Mouse (Mus musculus): Measurements from ENCODE around the gene Gatad2b. TPM values are rescaled to one million over a fixed set of nuclear protein-coding genes. Genes with fewer than 3 reads are reported as not detected.
"Not testable (repeated sequence)": the region's sequence is repeated elsewhere in the genome, so short reads cannot be mapped to it uniquely, and the experiment has no call there.

Gene Gatad2b
- total RNA-seq, 2 experiments from 2014 or later: 40.0 to 41.8 TPM

- DNase-seq: peak; percentile 63 to 78
Observed at GRCm38 (mm10) chr3:90265932-90266741, 26.8 kb upstream of the Gatad2b start.

DNA sequence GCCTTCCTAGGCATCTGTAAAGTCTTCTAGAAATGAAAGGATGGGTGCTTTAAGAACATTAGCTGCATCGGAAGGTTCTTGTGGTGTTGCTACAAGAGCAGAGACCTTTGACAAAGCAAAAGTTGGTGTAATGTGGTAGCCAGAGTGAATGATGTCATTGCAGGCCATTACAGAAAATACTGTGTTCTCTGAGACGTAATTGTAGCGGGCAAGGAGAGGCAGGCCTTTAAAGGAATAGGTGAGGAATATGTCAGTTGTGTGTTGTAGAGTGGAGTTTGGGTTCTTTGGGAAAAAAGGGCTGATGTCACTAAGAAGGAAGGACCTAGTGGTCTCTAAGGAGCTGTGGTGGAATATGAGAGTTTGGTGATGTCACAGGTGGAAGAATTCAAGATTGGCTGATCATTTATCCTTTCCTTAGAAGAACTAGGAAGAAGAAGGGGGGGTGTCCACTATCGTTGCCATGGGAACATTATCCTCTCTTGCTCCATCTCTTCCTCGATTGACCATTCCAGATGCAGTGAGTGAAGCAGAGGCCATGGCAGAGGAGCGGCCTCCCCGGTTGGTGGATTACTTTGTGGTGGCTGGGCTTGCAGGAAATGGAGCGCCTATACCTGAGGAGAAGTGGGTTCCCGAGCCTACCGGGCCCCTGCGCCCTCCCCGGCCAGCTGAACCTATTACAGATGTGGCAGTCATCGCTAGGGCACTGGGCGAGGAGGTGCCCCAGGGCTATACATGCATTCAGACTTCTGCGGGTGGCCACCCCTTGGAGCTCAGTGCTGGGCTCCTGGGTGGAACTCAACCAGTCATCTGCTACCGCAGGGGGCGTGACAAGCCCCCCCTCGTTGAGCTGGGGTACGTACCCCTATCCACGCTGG is 25.8 kb upstream of the Gatad2b start:
- DNase-seq: no peak

- no peak for DNase-seq
Observed at GRCm38 (mm10) chr3:90268190-90268589, 24.8 kb upstream of the Gatad2b start.

- no peak for DNase-seq
Observed at GRCm38 (mm10) chr3:90268971-90269370, 24.0 kb upstream of the Gatad2b start.

DNA sequence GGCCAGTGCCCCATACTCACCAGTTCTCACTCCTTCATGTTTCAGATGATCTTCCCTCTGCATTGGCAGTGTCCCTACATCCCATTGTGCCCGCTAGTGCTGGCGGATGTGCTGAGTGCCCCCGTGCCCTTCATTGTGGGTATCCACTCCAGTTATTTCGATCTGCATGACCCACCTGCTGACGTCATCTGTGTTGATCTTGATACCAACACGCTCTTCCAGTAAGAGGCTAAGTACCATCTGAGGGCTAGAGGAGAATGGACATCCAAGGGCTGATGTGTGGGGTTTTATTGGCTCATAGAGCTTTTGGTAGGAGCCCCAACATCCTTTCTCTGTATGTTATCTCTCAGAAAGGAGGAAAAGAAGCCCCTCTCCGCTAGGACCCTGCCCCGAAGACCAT is 22.2 kb upstream of the Gatad2b start:
- DNase-seq: no peak

DNA sequence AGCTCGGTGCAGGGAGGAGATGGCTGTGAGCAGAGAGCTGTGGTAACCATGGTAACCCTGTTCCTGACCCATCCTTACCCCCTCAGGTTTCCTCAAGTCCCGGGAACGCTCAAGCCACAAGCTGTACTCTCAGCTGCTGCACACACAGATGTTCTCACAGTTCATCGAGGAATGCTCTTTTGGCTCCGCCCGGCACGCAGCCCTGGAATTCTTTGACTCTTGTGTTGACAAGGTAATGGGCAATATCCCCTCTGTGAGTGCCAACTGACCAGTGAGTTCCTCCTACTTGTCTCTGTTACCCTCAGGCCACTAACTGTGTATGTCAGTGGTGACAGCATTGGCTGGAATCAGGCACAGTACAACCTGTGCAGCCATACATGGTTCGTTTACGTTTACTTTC is 20.8 kb upstream of the Gatad2b start:
- DNase-seq: no peak

GRCm38 (mm10) chr3:90273855-90274254 is 19.1 kb upstream of the Gatad2b start:
- no peak for DNase-seq

- DNase-seq: no peak
Observed at GRCm38 (mm10) chr3:90275286-90275685, 17.7 kb upstream of the Gatad2b start.

- no peak for DNase-seq
Observed at GRCm38 (mm10) chr3:90276858-90277257, 16.1 kb upstream of the Gatad2b start.

- DNase-seq: no peak
Observed at GRCm38 (mm10) chr3:90277793-90278192, 15.2 kb upstream of the Gatad2b start.

DNA sequence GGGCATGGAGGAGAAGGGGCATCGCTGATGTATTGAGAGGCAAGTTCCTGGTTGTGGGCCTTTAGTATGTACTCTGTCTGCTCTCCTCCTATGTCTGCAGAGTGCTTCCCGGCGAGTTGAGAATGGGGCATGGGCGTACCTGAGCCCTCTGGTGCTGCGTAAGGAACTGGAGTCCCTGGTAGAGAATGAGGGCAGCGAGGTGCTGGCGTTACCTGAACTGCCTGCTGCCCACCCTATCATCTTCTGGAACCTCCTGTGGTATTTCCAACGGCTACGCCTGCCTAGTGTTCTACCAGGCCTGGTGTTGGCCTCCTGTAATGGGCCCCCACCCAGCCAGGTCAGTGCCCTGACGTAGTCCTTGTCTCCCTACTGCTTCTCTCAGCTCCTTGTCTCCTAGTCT is 14.8 kb upstream of the Gatad2b start:
- no peak for DNase-seq

GRCm38 (mm10) chr3:90279216-90279615 is 13.8 kb upstream of the Gatad2b start:
- DNase-seq: no peak

DNA sequence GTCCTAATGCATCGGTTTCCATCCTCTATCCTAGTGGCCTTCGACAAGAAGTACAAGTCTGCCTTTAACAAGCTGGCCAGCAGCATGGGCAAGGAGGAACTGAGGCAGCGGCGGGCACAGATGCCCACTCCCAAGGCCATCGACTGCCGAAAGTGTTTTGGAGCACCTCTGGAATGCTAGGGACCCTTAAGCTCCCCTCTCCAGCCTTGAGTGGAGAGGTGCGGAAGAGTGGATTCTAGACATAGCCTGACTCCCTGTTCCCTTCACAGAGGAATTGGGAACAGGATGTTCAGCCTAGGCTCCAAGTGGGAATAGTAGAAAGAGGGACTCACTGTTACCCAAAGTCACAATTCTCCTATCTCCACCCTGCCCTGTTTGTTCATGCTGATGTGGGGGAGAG is 13.2 kb upstream of the Gatad2b start:
- DNase-seq: no peak

DNA sequence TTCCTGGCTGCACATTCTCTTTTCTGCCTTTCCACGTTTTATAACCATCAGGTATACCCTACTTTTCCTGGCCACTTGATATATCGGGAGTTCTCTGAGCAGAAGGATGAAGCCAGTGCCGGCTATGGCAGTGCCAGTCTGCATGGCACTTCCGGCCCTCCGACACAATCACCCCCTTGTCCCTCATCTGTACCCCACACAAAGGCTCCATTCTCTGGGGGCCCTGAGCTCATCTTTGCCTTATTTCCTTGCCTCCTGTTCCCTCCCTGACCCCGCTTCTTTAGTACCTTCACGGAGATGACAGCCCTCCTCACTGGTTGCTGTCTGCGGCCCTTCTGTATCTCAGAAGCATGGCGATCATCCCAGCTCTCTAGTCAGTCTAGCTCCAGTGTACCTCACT is 12.3 kb upstream of the Gatad2b start:
- DNase-seq: no peak

- no peak for DNase-seq
Observed at GRCm38 (mm10) chr3:90284150-90284549, 8.8 kb upstream of the Gatad2b start.

DNA sequence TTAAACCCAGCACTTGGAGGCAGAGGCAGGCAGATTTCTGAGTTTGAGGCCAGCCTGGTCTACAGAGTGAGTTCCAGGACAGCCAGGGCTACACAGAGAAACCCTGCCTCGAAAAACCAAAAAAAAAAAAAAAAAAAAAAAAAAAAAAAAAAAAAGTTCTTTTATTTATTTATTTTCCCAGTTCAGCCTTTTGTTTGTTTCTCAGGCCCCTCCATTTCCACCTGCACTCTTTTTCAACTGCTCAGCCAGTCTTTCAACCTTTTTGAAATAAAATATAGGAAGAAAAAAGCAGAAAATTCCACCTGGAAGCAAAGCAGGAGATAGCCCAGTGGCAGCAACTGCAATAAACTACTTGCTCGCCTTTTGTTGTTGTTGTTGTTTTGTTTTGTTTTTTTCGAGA is 3.6 kb upstream of the Gatad2b start:
- DNase-seq: not testable (repeated sequence)

DNA sequence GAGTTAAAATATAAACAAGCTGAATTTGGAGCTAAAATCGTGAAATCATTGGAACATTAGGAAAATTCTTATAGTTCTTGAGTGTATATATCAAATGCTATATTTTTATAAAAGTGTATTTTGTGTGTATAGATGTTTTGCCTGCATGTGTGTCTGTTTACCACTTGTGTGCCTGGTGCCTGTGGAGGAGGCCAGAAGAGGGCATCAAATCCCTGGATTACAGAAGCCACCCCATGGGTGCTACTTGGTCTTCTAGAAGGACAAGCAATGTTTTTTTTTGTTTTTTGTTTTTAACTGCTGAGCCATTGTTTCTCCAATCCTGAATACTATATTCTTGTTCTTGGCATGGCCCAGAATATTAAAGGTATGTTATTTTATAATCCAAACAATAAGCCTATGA is 2.4 kb upstream of the Gatad2b start:
- DNase-seq: no peak

DNA sequence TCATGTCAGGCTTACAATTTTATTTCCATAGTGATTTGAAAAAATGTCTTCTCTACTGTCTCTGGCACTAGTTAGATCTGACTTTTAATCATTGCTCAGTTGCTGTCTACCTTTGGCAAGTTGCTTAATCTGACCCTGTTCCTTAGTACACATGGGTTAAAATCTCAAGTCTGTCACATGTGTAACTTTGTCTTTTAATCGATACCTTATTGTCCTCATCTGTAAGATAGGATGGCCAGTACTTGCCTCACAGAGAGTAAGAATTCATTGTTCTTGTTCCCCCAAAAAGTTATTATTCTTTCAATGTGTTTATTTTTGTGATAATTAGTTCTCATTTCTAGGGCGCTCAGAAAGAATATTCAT is 1.0 kb upstream of the Gatad2b start:
- DNase-seq: no peak

DNA sequence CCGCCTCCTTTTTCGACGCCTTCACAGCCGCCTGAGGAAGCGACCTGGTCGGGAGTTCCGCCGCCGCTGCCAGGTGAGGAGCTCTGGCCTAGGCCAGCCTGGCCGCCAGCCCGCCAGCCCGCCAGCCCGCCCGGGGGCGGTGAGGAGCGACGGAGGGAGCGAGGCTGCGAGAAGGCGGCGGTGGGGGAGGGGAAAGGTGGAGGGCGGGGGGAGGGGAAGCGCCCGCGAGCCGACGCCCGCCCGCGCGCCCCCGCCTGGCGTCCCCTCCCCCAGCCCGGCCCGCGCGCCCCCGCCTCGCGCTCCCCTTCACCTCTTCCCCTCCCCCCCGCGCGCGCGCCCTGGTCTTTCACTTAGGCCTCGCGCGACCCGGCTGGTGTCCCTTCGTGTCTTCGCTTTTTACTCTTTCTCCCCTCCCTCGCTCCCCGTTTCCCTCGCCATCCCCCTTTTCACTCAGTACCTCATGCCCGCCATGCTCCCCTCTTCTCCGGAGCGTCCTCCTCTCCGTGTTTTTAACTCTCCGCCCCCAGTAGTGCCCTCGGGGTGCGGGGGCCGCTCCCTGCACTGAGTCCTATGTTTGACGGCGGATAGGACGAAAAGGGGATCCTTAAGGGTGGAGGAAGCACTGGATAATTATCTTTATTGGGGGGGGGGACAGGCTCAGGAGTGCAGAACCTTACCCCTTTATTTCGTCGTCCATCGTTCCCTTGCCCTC is 530 bp downstream of the Gatad2b start:
- DNase-seq: peak in 1 of 2 experiments; percentile 67

- DNase-seq: peak in 1 of 2 experiments; percentile 29
Observed at GRCm38 (mm10) chr3:90294064-90294440, 1.1 kb downstream of the Gatad2b start.

- no peak for DNase-seq
Observed at GRCm38 (mm10) chr3:90294651-90295050, 1.7 kb downstream of the Gatad2b start.

DNA sequence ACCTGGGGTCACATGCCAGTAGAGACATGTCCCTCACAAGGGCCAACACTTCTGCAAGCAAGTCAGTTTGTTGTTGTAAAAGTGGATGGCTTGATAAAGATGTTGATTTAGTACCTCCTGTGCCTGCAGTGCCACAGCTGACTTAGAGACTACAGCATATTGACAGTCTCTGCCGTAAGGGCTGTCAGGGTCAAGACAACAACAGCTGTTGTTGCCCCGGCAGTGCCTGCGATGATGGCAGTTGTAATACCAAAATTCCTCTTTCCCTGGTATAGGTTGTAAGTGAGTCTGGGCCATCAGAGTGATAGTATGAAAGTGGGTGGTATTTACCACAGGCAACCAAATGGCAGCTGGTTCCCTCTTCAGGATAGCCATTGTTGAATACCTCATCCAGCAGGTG is 12.8 kb downstream of the Gatad2b start:
- no peak for DNase-seq

- DNase-seq: no peak
Observed at GRCm38 (mm10) chr3:90309589-90309988, 16.6 kb downstream of the Gatad2b start.
